Mouse (Mus musculus): ENCODE results near the gene Itga11.
"Not testable (repeated sequence)": the region's sequence is repeated elsewhere in the genome, so short reads cannot be mapped to it uniquely, and the experiment has no call there.

The Itga11 gene

GRCm38 (mm10) chr9:62817828-62818614 is 140.4 kb downstream of the Itga11 start:
- in situ Hi-C loops (cut with MseI, MboI): no loop called here

- in situ Hi-C loops (cut with MseI, MboI): no loop called here
Measured at GRCm38 (mm10) chr9:62819494-62819893, 141.9 kb downstream of the Itga11 start.

GRCm38 (mm10) chr9:62819910-62820309 is 142.3 kb downstream of the Itga11 start:
- in situ Hi-C loops (cut with MseI, MboI): not testable (repeated sequence)

GRCm38 (mm10) chr9:62820829-62821228 is 143.2 kb downstream of the Itga11 start:
- in situ Hi-C loops (cut with MseI, MboI): no loop called here

- in situ Hi-C loops (cut with MseI, MboI): no loop called here
Measured at GRCm38 (mm10) chr9:62821811-62822210, 144.2 kb downstream of the Itga11 start.

GRCm38 (mm10) chr9:62825791-62826393 is 148.3 kb downstream of the Itga11 start:
- in situ Hi-C loops (cut with MseI, MboI): no loop called here

GRCm38 (mm10) chr9:62826456-62826855 is 148.8 kb downstream of the Itga11 start:
- in situ Hi-C loops (cut with MseI, MboI): no loop called here

GRCm38 (mm10) chr9:62827939-62828652 is 150.5 kb downstream of the Itga11 start:
- in situ Hi-C loops (cut with MseI, MboI): no loop called here

- in situ Hi-C loops (cut with MseI, MboI): no loop called here
Measured at GRCm38 (mm10) chr9:62828662-62829086, 151.0 kb downstream of the Itga11 start.

GRCm38 (mm10) chr9:62829877-62830276 is 152.3 kb downstream of the Itga11 start:
- in situ Hi-C loops (cut with MseI, MboI): no loop called here
